Mouse (Mus musculus): ENCODE results near the gene Cnnm2.

GRCm38 (mm10) chr19:46735241-46735640 lies 26.2 kb upstream of the Cnnm2 start:
- TF ChIP-seq ZNF384 (IDR thresholded peaks at IDR 0.05; ENCODE audit: low read depth, low read length) = no peak
- TF ChIP-seq MAFK (IDR thresholded peaks at IDR 0.05; ENCODE audit: insufficient read depth, low read depth, low read length) = no peak
- no peak for TF ChIP-seq HCFC1 (IDR thresholded peaks at IDR 0.05; ENCODE audit: borderline replicate concordance, insufficient read depth, low read length)

Data from ES-E14 (cell line).